Mouse (Mus musculus): Measurements from ENCODE around the gene Trnt1. TPM values are rescaled to one million over a fixed set of nuclear protein-coding genes. Genes with fewer than 3 reads are reported as not detected.

The Trnt1 gene
- polyA plus RNA-seq (2012; rRNA removed), result 0.42 and 2.0 TPM in 2 replicates

DNA sequence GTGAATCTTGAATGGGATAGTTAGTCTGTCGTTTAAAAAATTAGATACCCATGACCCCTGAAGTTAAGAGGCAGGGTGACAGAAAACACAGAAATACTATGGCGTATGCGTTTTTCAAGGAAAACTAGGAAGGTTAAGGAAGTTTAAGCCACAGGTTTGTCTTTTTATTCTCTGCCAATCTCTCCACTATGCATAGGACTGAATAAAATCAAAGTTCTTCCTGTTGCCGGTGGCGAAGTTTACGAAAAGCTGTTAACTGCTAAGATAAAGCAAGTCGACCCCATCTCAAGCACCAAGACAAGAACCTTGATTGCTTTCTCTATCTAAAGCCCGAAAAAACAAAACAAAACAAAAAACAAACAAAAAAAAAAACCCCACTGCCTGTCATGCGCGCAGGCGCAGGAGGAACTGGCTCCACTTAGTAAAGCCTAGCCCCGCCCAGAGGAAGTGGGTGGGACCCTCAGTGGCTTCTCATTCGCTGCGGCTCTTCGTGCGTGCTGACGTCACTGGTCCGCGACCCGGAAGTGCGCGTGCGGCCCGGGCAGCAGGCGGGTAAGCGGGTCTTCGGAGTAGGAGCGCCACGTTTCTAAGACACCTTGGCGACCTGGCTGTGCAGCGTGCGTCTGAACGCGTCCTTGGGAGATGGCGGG is at the start of gene Trnt1:
TSS of gene Trnt1 (plus strand) at position 481 of the 650 bp plus-strand sequence.
- 4% methylated on average over 35 of the region's 35 CpGs for WGBS
- Histone ChIP-seq H3K36me3 (ENCODE audit: control insufficient read depth, insufficient read depth, low read length) (peaks cover 11% of the 10 kb centered on the region), H3K4me3 (ENCODE audit: low read depth, low read length) (peak within 1 kb of the TSS; percentile 93), H3K4me1 (ENCODE audit: control insufficient read depth, insufficient read depth, insufficient read length, low read length) (peaks cover 6% of the 10 kb centered on the region; the same call in 1 of the 2 replicates), H3K27ac (ENCODE audit: insufficient read depth, low read depth, low read length) (peak within 1 kb of the TSS; percentile 19; the same call in 1 of the 2 replicates), H3K27me3 (ENCODE audit: control insufficient read depth, insufficient read depth, low read length) (no peaks in the 10 kb centered on the region)
- TF ChIP-seq CTCF (IDR thresholded peaks at IDR 0.05; ENCODE audit: extremely low read depth, insufficient read length, insufficient replicate concordance, low read depth, low read length), result no peak
- peak; percentile 80 for TF ChIP-seq POLR2A (IDR thresholded peaks at IDR 0.05; ENCODE audit: low read depth, low read length)

DNA sequence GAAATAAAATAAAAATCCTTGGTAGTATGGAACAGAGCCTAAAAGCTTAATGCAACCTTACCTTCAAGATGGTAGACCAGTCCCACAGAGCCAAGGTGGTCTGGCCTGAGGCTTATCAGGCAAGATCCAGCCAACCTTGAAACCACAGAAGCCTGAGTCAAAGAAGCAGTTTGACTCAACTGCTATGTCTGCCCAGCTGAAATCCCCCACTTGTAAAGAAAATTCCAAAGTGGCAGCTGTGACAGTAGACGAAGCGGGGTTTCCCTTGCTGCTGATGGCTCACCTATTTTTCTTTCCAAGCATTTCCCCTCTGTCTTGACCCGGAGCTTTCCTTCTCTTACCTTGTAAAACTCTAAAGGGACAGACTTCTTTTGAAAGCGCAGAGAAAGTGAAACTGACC is 43.3 kb upstream of the Trnt1 start:
- TF ChIP-seq POLR2A (IDR thresholded peaks at IDR 0.05; ENCODE audit: low read depth, low read length) (no peak), CTCF (IDR thresholded peaks at IDR 0.05; ENCODE audit: extremely low read depth, insufficient read length, insufficient replicate concordance, low read depth, low read length) (no peak)
- H3K4me1 ChIP-seq (ENCODE audit: control insufficient read depth, insufficient read depth, insufficient read length, low read length), result no peaks in the 10 kb centered on the region
- no peak overlapping the region for H3K4me3 ChIP-seq (ENCODE audit: low read depth, low read length)
- H3K27ac ChIP-seq (ENCODE audit: insufficient read depth, low read depth, low read length), result no peak overlapping the region
- no peaks in the 10 kb centered on the region for H3K27me3 ChIP-seq (ENCODE audit: control insufficient read depth, insufficient read depth, low read length)
- 81% methylated on average over 4 of the region's 4 CpGs for WGBS
- H3K36me3 ChIP-seq (ENCODE audit: control insufficient read depth, insufficient read depth, low read length), result no peaks in the 10 kb centered on the region

- no peak for TF ChIP-seq CTCF (IDR thresholded peaks at IDR 0.05; ENCODE audit: extremely low read depth, insufficient read length, insufficient replicate concordance, low read depth, low read length)
- no peak for TF ChIP-seq POLR2A (IDR thresholded peaks at IDR 0.05; ENCODE audit: low read depth, low read length)
- WGBS, result 66% methylated on average over 6 of the region's 6 CpGs
These were observed 42.8 kb upstream of the Trnt1 start for GRCm38 (mm10) chr6:106726078-106726477.

GRCm38 (mm10) chr6:106727703-106728102 is 41.2 kb upstream of the Trnt1 start:
- H3K36me3 ChIP-seq (ENCODE audit: control insufficient read depth, insufficient read depth, low read length), result no peaks in the 10 kb centered on the region
- no peaks in the 10 kb centered on the region for H3K4me1 ChIP-seq (ENCODE audit: control insufficient read depth, insufficient read depth, insufficient read length, low read length)
- no peak overlapping the region for H3K4me3 ChIP-seq (ENCODE audit: low read depth, low read length)
- TF ChIP-seq CTCF (IDR thresholded peaks at IDR 0.05; ENCODE audit: extremely low read depth, insufficient read length, insufficient replicate concordance, low read depth, low read length), result no peak
- no peak for TF ChIP-seq POLR2A (IDR thresholded peaks at IDR 0.05; ENCODE audit: low read depth, low read length)
- no peak overlapping the region for H3K27ac ChIP-seq (ENCODE audit: insufficient read depth, low read depth, low read length)
- 50% methylated on average over 1 of the region's 1 CpGs for WGBS
- no peaks in the 10 kb centered on the region for H3K27me3 ChIP-seq (ENCODE audit: control insufficient read depth, insufficient read depth, low read length)

More at GRCm38 (mm10) chr6:106726078-106726477, 42.8 kb upstream of the Trnt1 start:
- no peaks in the 10 kb centered on the region for H3K27me3 ChIP-seq (ENCODE audit: control insufficient read depth, insufficient read depth, low read length)
- no peaks in the 10 kb centered on the region for H3K36me3 ChIP-seq (ENCODE audit: control insufficient read depth, insufficient read depth, low read length)
- no peak overlapping the region for H3K4me3 ChIP-seq (ENCODE audit: low read depth, low read length)
- no peaks in the 10 kb centered on the region for H3K4me1 ChIP-seq (ENCODE audit: control insufficient read depth, insufficient read depth, insufficient read length, low read length)
- H3K27ac ChIP-seq (ENCODE audit: insufficient read depth, low read depth, low read length), result no peak overlapping the region

DNA sequence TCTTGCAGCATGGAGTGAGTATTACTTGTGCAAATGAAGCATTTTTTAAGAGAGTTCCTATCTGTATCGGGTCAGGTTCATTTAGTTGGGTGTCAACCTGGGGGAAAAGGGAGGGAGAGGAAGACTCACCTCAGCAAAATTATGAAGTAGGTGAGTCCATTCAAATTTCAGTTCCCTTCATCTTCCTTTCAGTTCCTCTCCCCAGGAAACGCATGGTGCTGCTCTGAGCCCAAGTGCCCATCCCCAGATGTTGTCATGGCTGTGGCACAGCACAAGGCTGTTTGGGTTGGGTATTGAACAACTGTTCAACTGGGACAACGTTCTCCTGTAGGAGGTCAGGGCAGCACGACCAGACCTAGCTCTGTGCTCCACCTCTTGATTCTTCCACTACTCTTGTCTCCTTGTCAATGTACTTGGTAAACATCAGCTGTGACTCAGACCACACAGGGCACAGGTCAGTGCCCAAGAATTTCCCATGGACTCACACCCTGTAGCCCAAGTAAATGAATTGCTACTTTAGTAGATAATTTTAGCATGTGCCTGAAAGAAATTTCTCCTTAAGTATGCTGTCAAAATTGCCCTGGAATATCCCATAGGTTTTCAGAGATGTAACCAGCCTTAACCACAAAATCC is 39.1 kb upstream of the Trnt1 start:
- 60% methylated on average over 4 of the region's 4 CpGs for WGBS
- H3K27me3 ChIP-seq (ENCODE audit: control insufficient read depth, insufficient read depth, low read length), result no peaks in the 10 kb centered on the region
- TF ChIP-seq CTCF (IDR thresholded peaks at IDR 0.05; ENCODE audit: extremely low read depth, insufficient read length, insufficient replicate concordance, low read depth, low read length) (no peak), POLR2A (IDR thresholded peaks at IDR 0.05; ENCODE audit: low read depth, low read length) (no peak)
- H3K36me3 ChIP-seq (ENCODE audit: control insufficient read depth, insufficient read depth, low read length), result no peaks in the 10 kb centered on the region
- no peak overlapping the region for H3K27ac ChIP-seq (ENCODE audit: insufficient read depth, low read depth, low read length)
- H3K4me1 ChIP-seq (ENCODE audit: control insufficient read depth, insufficient read depth, insufficient read length, low read length), result no peaks in the 10 kb centered on the region
- no peak overlapping the region for H3K4me3 ChIP-seq (ENCODE audit: low read depth, low read length)

DNA sequence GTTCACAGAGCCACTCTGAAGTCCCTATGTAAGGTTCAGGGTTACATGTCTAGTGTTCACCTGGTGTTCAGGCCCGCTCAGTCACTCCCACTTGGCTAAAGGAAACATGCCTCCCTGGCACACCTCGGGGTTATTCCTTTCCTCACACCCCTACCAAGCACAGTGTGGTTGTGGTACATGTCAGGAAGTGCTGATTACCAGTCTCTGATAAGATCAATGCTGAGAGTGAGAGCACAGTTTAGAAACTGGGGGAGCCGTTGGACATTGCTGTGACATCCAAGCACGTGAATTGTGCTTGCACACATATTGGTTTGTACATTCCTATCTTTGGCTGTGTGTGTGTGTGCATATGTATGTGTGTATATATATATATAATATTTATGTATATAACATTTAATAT is 36.4 kb upstream of the Trnt1 start:
- no peaks in the 10 kb centered on the region for H3K4me1 ChIP-seq (ENCODE audit: control insufficient read depth, insufficient read depth, insufficient read length, low read length)
- no peak overlapping the region for H3K27ac ChIP-seq (ENCODE audit: insufficient read depth, low read depth, low read length)
- WGBS, result 60% methylated on average over 4 of the region's 4 CpGs
- no peaks in the 10 kb centered on the region for H3K27me3 ChIP-seq (ENCODE audit: control insufficient read depth, insufficient read depth, low read length)
- TF ChIP-seq CTCF (IDR thresholded peaks at IDR 0.05; ENCODE audit: extremely low read depth, insufficient read length, insufficient replicate concordance, low read depth, low read length) (no peak), POLR2A (IDR thresholded peaks at IDR 0.05; ENCODE audit: low read depth, low read length) (no peak)
- H3K4me3 ChIP-seq (ENCODE audit: low read depth, low read length), result no peak overlapping the region
- no peaks in the 10 kb centered on the region for H3K36me3 ChIP-seq (ENCODE audit: control insufficient read depth, insufficient read depth, low read length)

- no peaks in the 10 kb centered on the region for H3K27me3 ChIP-seq (ENCODE audit: control insufficient read depth, insufficient read depth, low read length)
- no peak overlapping the region for H3K4me3 ChIP-seq (ENCODE audit: low read depth, low read length)
- H3K4me1 ChIP-seq (ENCODE audit: control insufficient read depth, insufficient read depth, insufficient read length, low read length), result no peaks in the 10 kb centered on the region
- H3K27ac ChIP-seq (ENCODE audit: insufficient read depth, low read depth, low read length), result no peak overlapping the region
- 68% methylated on average over 3 of the region's 3 CpGs for WGBS
- TF ChIP-seq POLR2A (IDR thresholded peaks at IDR 0.05; ENCODE audit: low read depth, low read length), result no peak
- no peak for TF ChIP-seq CTCF (IDR thresholded peaks at IDR 0.05; ENCODE audit: extremely low read depth, insufficient read length, insufficient replicate concordance, low read depth, low read length)
- H3K36me3 ChIP-seq (ENCODE audit: control insufficient read depth, insufficient read depth, low read length), result no peaks in the 10 kb centered on the region
These were observed 30.7 kb upstream of the Trnt1 start for GRCm38 (mm10) chr6:106738229-106738628.

All from small intestine, adult 2 months (tissue).